Comparison of ENCODE assay signal across 22 mouse cellular contexts in genomic region chr14:12124682-12125081, GRCm38 (mm10).
"Had no signal": no experiment of that assay in that cellular context is flagged by ENCODE, and none has a peak within 500 bp of the region (broad histone marks: within the 10 kb centered on the region; RNA-seq: fewer than 3 reads in every experiment).

No protein-coding gene starts in this region.

- ATAC-seq: liver, postnatal 0 days; midbrain, embryonic 16.5 days had no signal

- H3K27me3 ChIP-seq: liver, embryonic 13.5 days; liver, embryonic 15.5 days; megakaryocyte, embryonic 14.5 days; neural tube, embryonic 13.5 days; neural tube, embryonic 15.5 days had no signal

- H3K4me1 ChIP-seq: liver, embryonic 13.5 days; liver, embryonic 15.5 days; neural tube, embryonic 13.5 days; neural tube, embryonic 15.5 days had no signal

- H3K36me3 ChIP-seq: liver, embryonic 13.5 days; liver, embryonic 15.5 days had no signal

- H3K9me3 ChIP-seq: liver, embryonic 13.5 days; liver, embryonic 15.5 days; megakaryocyte, embryonic 14.5 days; neural tube, embryonic 13.5 days; neural tube, embryonic 15.5 days had no signal

- H3K4me3 ChIP-seq: liver, embryonic 13.5 days; liver, embryonic 15.5 days; myocyte; neural tube, embryonic 13.5 days; neural tube, embryonic 15.5 days had no signal

- H3K4me2 ChIP-seq: liver, embryonic 13.5 days; liver, embryonic 15.5 days; lung, embryonic 14.5 days; midbrain, embryonic 11.5 days; neural tube, embryonic 13.5 days; neural tube, embryonic 15.5 days had no signal

- H3K9ac ChIP-seq: liver, embryonic 13.5 days; liver, embryonic 15.5 days; liver, postnatal 0 days; lung, embryonic 14.5 days; neural tube, embryonic 13.5 days; neural tube, embryonic 15.5 days had no signal

- H3K27ac ChIP-seq: liver, embryonic 13.5 days; liver, embryonic 15.5 days; macrophage; neural tube, embryonic 13.5 days; neural tube, embryonic 15.5 days had no signal

- DNase-seq: liver, embryonic 13.5 days; liver, postnatal 0 days; lung, embryonic 14.5 days; lung, postnatal 10 days; lung, postnatal 36 days; midbrain, embryonic 14.5 days; retina, postnatal 1 day; right cerebral cortex, adult 18-20 months; right cerebral cortex, postnatal 25 days; right cerebral cortex, postnatal 4 days; spleen, adult 18-20 months; thymus, adult 18-20 months; thymus, postnatal 25 days; thymus, postnatal 4 days had no signal
